Mouse (Mus musculus) midbrain, embryonic 13.5 days (tissue): ENCODE measurements around the gene Sycp2l. TPM values are rescaled to one million over a fixed set of nuclear protein-coding genes. Genes with fewer than 3 reads are reported as not detected.
A peak's percentile ranks its signal among the peaks of the same experiment; 100 is the strongest.

Experiments
- ATAC-seq: fragments of 200-750 bp; cut with Nextera tagmentation; 2 replicates; pipeline ENCODE4 v1.8.0; 2017; ENCODE audit warnings: mild to moderate bottlenecking, moderate TSS enrichment, moderate library complexity
- H3K27ac ChIP-seq: fragments of 300-500 bp; sonication (generic); 2 replicates; pipeline ENCODE4 v1.5.1; 2015; ENCODE audit warnings: inconsistent platforms, mild to moderate bottlenecking, moderate library complexity
- H3K27me3 ChIP-seq: fragments of 300-500 bp; sonication (generic); 2 replicates; pipeline ENCODE4 v1.6.1; 2015; ENCODE audit warnings: mild to moderate bottlenecking, inconsistent platforms
- H3K36me3 ChIP-seq: fragments of 300-500 bp; sonication (generic); 2 replicates; pipeline ENCODE4 v1.6.1; 2015; ENCODE audit warnings: mild to moderate bottlenecking, inconsistent platforms
- H3K4me1 ChIP-seq: fragments of 300-500 bp; sonication (generic); replicated peaks from 2 replicates; pipeline ENCODE4 v1.6.1; 2015; ENCODE audit warnings: inconsistent platforms
- H3K4me2 ChIP-seq: fragments of 300-500 bp; sonication (generic); replicated peaks from 2 replicates; pipeline ENCODE4 v1.6.1; 2015; ENCODE audit warnings: moderate library complexity, mild to moderate bottlenecking, inconsistent platforms
- H3K4me3 ChIP-seq: fragments of 300-500 bp; sonication (generic); replicated peaks from 2 replicates; pipeline ENCODE4 v1.5.1; 2015; ENCODE audit warnings: mild to moderate bottlenecking, inconsistent platforms
- H3K9ac ChIP-seq: fragments of 300-500 bp; sonication (generic); replicated peaks from 2 replicates; pipeline ENCODE4 v1.6.1; 2015; ENCODE audit warnings: mild to moderate bottlenecking, inconsistent platforms
- H3K9me3 ChIP-seq: fragments of 300-500 bp; sonication (generic); 2 replicates; pipeline ENCODE4 v1.6.1; 2016; ENCODE audit warnings: mild to moderate bottlenecking, inconsistent platforms
- WGBS: fragments of 180-500 bp; shearing (Covaris S2); methylation state at CpG from one replicate; pipeline ENCODE4 v1.1.7; 2015; 5-methylcytosine and 5-hydroxymethylcytosine counted together
- polyA plus RNA-seq: library from polyadenylated mRNA; unstranded; fragments of >200 nt; fragmentation: Nextera tagmentation; extraction: Ambion mirVana; gene quantifications from 2 replicates; pipeline ENCODE4 v1.2.1, GENCODE M21; 2015

Sycp2l gene
- not detected in 2 replicates for polyA plus RNA-seq

DNA sequence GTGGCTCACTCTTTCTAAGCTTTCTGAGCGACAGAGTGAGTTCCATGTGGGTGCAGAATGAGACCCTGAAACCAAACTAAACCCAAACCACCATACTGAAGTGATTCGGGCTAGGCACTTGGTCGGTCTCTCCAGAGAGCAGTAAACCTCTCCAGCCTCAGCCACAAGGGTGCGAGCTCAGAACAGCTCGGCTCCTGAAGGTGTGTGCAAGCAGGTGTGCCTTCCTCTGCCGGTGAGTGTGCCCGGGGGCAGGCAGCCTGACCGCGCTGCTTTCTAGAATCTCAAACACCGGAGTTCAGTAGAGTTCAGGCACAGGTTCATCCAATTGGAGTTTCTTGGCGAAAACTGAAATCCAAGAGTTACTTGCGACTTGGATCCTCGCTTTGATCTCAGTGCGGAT is at the start of gene Sycp2l:
TSS of gene Sycp2l (plus strand) at position 368 of the 400 bp plus-strand sequence.
- WGBS, result 28% methylated on average over 14 of the region's 14 CpGs

DNA sequence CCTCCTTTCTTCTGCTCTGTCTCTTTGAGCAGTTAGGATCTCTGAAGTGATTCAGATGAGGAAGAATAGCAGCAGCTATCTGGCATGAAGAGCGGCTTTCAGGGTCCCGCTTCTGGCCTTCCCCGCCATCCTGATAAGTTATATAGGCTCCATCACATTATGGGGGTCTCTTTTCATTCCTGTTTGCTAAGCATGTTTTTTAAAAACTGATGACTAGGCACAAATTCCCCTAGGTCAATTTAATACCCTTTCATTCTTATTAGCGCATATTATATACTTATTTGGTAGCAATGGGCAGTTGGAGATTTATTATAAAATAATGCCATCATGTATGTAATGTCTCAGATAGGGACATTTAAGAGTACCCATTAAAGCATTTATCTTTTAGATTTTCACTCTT is 46.5 kb upstream of the Sycp2l start:
- Histone ChIP-seq H3K36me3 (no peaks in the 10 kb centered on the region), H3K9me3 (no peaks in the 10 kb centered on the region), H3K27ac (no peak overlapping the region), H3K4me2 (no peak overlapping the region), H3K4me1 (no peaks in the 10 kb centered on the region), H3K9ac (no peak overlapping the region), H3K4me3 (no peak overlapping the region), H3K27me3 (no peaks in the 10 kb centered on the region)
- ATAC-seq, result no peak
- WGBS, result 99% methylated on average over 4 of the region's 4 CpGs

More for the DNA sequence above, at the start of gene Sycp2l:
- Histone ChIP-seq H3K4me2 (peak within 1 kb of the TSS; percentile 26), H3K27ac (no peak within 1 kb of the TSS), H3K9me3 (no peaks in the 10 kb centered on the region), H3K27me3 (peaks cover 12% of the 10 kb centered on the region), H3K4me1 (0 out of 2 replicates have a peak, but pooled peaks cover 6% of the 10 kb centered on the region), H3K4me3 (0 out of 2 replicates have a peak within 1 kb of the TSS, but pooled peaks have one; percentile 6), H3K9ac (no peak within 1 kb of the TSS), H3K36me3 (no peaks in the 10 kb centered on the region)
- no peak for ATAC-seq

- WGBS, result 90% methylated on average over 11 of the region's 11 CpGs
Observed at GRCm38 (mm10) chr13:41071617-41072016, 42.5 kb upstream of the Sycp2l start.

DNA sequence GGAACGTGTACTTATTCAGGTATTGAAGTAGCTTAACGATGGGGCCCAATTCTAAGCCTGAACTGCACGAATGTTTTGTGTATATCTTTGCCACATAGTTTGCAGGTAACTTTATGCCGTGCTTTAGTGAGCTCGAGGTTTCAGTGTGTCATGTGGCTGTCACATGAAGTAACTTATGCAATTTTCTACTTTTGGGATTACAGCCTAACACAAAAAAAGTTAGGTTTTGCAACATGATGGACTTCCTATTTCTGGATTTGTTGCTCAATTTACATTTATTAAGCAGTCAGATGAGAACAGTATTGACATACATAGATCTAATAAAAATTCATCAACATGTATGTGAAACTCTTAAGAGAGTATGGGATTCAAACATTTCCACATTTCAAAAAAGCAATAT is 40.3 kb upstream of the Sycp2l start:
- no peak overlapping the region for H3K4me2 ChIP-seq
- peaks cover 21% of the 10 kb centered on the region for H3K27me3 ChIP-seq
- H3K9ac ChIP-seq, result no peak overlapping the region
- H3K36me3 ChIP-seq, result no peaks in the 10 kb centered on the region
- H3K27ac ChIP-seq, result no peak overlapping the region
- no peak overlapping the region for H3K4me3 ChIP-seq
- 88% methylated on average over 5 of the region's 5 CpGs for WGBS
- no peaks in the 10 kb centered on the region for H3K9me3 ChIP-seq
- ATAC-seq, result no peak
- H3K4me1 ChIP-seq, result peaks cover 9% of the 10 kb centered on the region

More at GRCm38 (mm10) chr13:41071617-41072016, 42.5 kb upstream of the Sycp2l start:
- Histone ChIP-seq H3K36me3 (no peaks in the 10 kb centered on the region), H3K27ac (no peak overlapping the region), H3K4me1 (no peaks in the 10 kb centered on the region), H3K4me2 (no peak overlapping the region), H3K4me3 (no peak overlapping the region), H3K27me3 (peaks cover 4% of the 10 kb centered on the region), H3K9me3 (no peaks in the 10 kb centered on the region), H3K9ac (no peak overlapping the region)
- ATAC-seq, result no peak

- WGBS, result 37% methylated on average over 9 of the region's 9 CpGs
- H3K4me2 ChIP-seq, result peak overlapping the region; percentile 74
- H3K27me3 ChIP-seq, result peaks cover 40% of the 10 kb centered on the region
Observed at GRCm38 (mm10) chr13:41077921-41078320, 36.2 kb upstream of the Sycp2l start.

GRCm38 (mm10) chr13:41078690-41079420 is 35.3 kb upstream of the Sycp2l start:
- ATAC-seq, result peak; percentile 16
- Histone ChIP-seq H3K9ac (peak overlapping the region; percentile 51), H3K4me3 (peak overlapping the region; percentile 49), H3K27me3 (peaks cover 40% of the 10 kb centered on the region), H3K9me3 (no peaks in the 10 kb centered on the region), H3K36me3 (no peaks in the 10 kb centered on the region), H3K27ac (no peak overlapping the region), H3K4me1 (peaks cover 16% of the 10 kb centered on the region), H3K4me2 (peak overlapping the region; percentile 74)
- WGBS, result 7% methylated on average over 22 of the region's 24 CpGs

More at GRCm38 (mm10) chr13:41077921-41078320, 36.2 kb upstream of the Sycp2l start:
- H3K9ac ChIP-seq, result no peak overlapping the region
- ATAC-seq, result no peak
- no peak overlapping the region for H3K27ac ChIP-seq
- H3K9me3 ChIP-seq, result no peaks in the 10 kb centered on the region
- no peak overlapping the region for H3K4me3 ChIP-seq
- H3K36me3 ChIP-seq, result no peaks in the 10 kb centered on the region
- peaks cover 16% of the 10 kb centered on the region for H3K4me1 ChIP-seq

DNA sequence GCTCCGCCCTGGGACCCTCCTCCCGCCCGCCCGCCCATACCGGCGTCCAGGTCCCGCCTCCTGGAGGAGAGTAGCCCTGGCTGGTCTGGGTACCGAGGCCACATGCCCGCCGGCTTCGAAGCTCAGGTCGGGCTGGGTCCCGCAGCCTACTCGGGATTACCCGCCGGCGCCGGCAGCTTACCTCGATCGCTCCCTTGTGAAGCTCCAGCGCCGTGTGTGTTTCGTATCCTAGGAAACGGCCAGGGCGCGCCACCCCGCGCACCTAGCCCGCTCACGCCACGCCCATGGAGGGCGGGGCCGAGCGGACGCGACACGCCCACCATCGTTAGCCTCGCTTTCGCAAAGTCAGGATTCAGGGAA is 34.7 kb upstream of the Sycp2l start, which contains the start of gene Mak:
TSS of gene Mak (minus strand) at position 286 of the 360 bp plus-strand sequence.
- H3K27me3 ChIP-seq, result peaks cover 40% of the 10 kb centered on the region
- H3K4me3 ChIP-seq, result peak within 1 kb of the TSS; percentile 49
- H3K4me1 ChIP-seq, result peaks cover 16% of the 10 kb centered on the region
- peak within 1 kb of the TSS; percentile 74 for H3K4me2 ChIP-seq
- peak; percentile 92 for ATAC-seq
- no peak within 1 kb of the TSS for H3K27ac ChIP-seq
- under 1% methylated on average over 38 of the region's 40 CpGs for WGBS
- H3K36me3 ChIP-seq, result no peaks in the 10 kb centered on the region
- H3K9me3 ChIP-seq, result no peaks in the 10 kb centered on the region
- peak within 1 kb of the TSS; percentile 51 for H3K9ac ChIP-seq

DNA sequence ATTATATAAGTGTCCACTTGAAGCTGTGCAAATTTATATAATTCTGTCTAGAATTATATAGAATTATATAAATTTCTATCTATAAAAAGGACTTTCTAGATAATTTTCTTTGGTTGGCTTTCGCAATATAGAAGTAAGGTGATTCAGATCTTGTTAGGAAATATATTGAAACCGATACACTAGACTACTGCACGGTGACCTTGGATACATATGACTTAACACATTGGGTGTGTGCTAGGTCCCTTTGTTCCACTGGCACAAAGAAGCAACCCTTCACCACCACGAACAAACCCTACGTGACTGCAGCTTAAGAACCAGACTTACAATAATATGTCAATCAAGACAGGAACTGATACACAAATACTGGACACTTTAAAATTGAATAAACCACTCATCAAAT is 34.2 kb upstream of the Sycp2l start:
- Histone ChIP-seq H3K9me3 (no peaks in the 10 kb centered on the region), H3K9ac (no peak overlapping the region), H3K36me3 (no peaks in the 10 kb centered on the region), H3K27ac (no peak overlapping the region), H3K4me3 (no peak overlapping the region), H3K4me1 (peaks cover 16% of the 10 kb centered on the region), H3K4me2 (peak overlapping the region; percentile 74), H3K27me3 (peaks cover 40% of the 10 kb centered on the region)
- no peak for ATAC-seq
- WGBS, result 50% methylated on average over 5 of the region's 5 CpGs

DNA sequence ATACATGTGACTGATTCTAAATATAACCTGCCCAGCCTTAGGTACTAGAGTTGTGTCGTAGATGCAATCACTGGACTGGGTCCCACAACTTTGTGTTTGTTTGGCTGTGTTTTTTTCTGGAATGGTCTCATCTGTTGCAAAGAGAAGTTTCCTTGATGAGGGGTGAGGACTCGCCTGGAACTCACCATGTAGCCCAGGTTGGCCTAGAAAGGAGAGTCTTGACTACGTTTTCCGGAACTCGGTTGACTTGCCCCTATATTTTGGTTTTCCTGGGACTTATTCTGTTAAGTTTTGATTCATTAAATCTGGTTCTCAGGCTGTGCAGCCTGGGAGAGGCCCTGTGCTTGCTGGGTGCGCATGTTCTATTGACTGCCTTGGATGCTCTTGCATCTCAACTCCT is 33.4 kb upstream of the Sycp2l start:
- 92% methylated on average over 6 of the region's 6 CpGs for WGBS
- no peak for ATAC-seq

DNA sequence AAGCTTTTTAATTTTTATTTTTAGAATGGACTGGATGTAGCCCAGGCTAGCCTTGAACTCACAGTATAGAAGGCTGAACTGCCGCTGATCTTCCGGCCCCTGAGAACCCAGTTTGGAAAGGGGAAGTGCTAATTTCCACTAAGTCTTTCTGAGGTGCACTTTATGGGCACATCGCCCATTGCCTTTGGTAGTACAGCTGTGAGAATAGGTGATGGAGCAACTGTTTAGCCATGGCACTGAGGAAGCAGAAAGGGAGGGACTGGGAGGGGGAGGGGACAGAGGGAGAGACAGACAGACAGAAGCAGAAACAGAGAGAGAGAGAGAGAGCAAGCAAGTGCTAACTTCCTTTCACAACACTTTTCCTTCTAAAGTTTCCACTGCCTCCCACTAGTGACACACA is 29.6 kb upstream of the Sycp2l start:
- ATAC-seq, result no peak
- 85% methylated on average over 3 of the region's 3 CpGs for WGBS
- no peaks in the 10 kb centered on the region for H3K36me3 ChIP-seq
- no peak overlapping the region for H3K4me3 ChIP-seq
- no peak overlapping the region for H3K9ac ChIP-seq
- no peaks in the 10 kb centered on the region for H3K9me3 ChIP-seq
- no peak overlapping the region for H3K27ac ChIP-seq
- H3K27me3 ChIP-seq, result peaks cover 14% of the 10 kb centered on the region
- peaks cover under 1% of the 10 kb centered on the region; the same call in 1 of the 2 replicates for H3K4me1 ChIP-seq
- no peak overlapping the region for H3K4me2 ChIP-seq

More for the DNA sequence above, 33.4 kb upstream of the Sycp2l start:
- Histone ChIP-seq H3K4me1 (peaks cover 16% of the 10 kb centered on the region), H3K9me3 (no peaks in the 10 kb centered on the region), H3K27ac (no peak overlapping the region), H3K9ac (no peak overlapping the region), H3K4me3 (no peak overlapping the region), H3K36me3 (no peaks in the 10 kb centered on the region), H3K27me3 (peaks cover 40% of the 10 kb centered on the region), H3K4me2 (no peak overlapping the region)

GRCm38 (mm10) chr13:41085140-41085539 is 29.0 kb upstream of the Sycp2l start:
- peaks cover 10% of the 10 kb centered on the region for H3K27me3 ChIP-seq

GRCm38 (mm10) chr13:41088746-41089145 is 25.4 kb upstream of the Sycp2l start:
- Histone ChIP-seq H3K36me3 (no peaks in the 10 kb centered on the region), H3K9ac (no peak overlapping the region), H3K4me1 (no peaks in the 10 kb centered on the region), H3K9me3 (no peaks in the 10 kb centered on the region), H3K27ac (no peak overlapping the region), H3K27me3 (no peaks in the 10 kb centered on the region), H3K4me2 (no peak overlapping the region), H3K4me3 (no peak overlapping the region)
- ATAC-seq, result no peak

More at GRCm38 (mm10) chr13:41085140-41085539, 29.0 kb upstream of the Sycp2l start:
- no peak overlapping the region for H3K4me2 ChIP-seq
- H3K36me3 ChIP-seq, result no peaks in the 10 kb centered on the region
- no peak overlapping the region for H3K27ac ChIP-seq
- no peak overlapping the region for H3K9ac ChIP-seq
- H3K4me3 ChIP-seq, result no peak overlapping the region
- H3K9me3 ChIP-seq, result no peaks in the 10 kb centered on the region
- no peaks in the 10 kb centered on the region for H3K4me1 ChIP-seq
- WGBS, result 27% methylated on average over 2 of the region's 2 CpGs
- no peak for ATAC-seq
